Mouse (Mus musculus) E14TG2a.4 (cell line): Measurements from ENCODE around the gene Rbm38.

Experiments
- H3K27me3 ChIP-seq: 2 replicates; pipeline ENCODE4 v1.6.1; 2014; ENCODE audit warnings: low read length, control low read depth; ENCODE audit not compliant: insufficient read depth
- H3K36me3 ChIP-seq: 2 replicates; pipeline ENCODE4 v1.6.1; 2014; ENCODE audit warnings: low read length, control low read depth; ENCODE audit not compliant: insufficient read depth
- H3K4me1 ChIP-seq: replicated peaks from 2 replicates; pipeline ENCODE4 v1.6.1; 2014; ENCODE audit warnings: low read depth, low read length, control low read depth
- H3K4me3 ChIP-seq: replicated peaks from 2 replicates; pipeline ENCODE4 v1.5.1; 2014; ENCODE audit warnings: mild to moderate bottlenecking, low read length
- H3K9me3 ChIP-seq: 2 replicates; pipeline ENCODE4 v1.6.1; 2014; ENCODE audit warnings: low read length, control low read depth
- CTCF ChIP-seq: conservative IDR thresholded peaks from 2 replicates; pipeline ENCODE4 v1.5.1; 2014; ENCODE audit warnings: low read length
- NANOG ChIP-seq: IDR thresholded peaks from 2 replicates; pipeline ENCODE4 v1.6.1; 2014; ENCODE audit warnings: borderline replicate concordance, low read length, mixed read lengths
- POU5F1 ChIP-seq: IDR thresholded peaks from 2 replicates; pipeline ENCODE4 v1.6.1; 2014; ENCODE audit warnings: low read length, borderline replicate concordance

Gene Rbm38

DNA sequence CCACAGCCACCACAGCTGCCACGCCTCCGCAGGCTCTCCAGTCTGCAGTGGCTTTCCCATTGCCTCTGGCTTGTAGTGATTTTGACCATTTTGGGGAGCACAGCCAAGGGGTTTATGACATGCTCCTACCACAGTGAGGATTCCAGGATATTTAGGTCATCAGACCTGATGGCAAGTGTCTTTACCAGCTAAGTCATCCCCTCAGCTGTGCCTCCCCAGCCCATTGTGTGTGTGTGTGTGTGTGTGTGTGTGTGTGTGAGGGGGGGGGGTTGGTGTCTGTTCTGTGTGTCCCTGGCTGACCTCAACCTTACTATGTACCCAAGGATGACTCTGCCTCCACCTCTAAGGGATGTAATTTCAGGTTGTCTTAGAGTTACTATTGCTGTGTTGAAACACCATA is 44.6 kb downstream of the Rbm38 start:
- peaks cover 35% of the 10 kb centered on the region for H3K9me3 ChIP-seq
- no peaks in the 10 kb centered on the region for H3K36me3 ChIP-seq
- no peaks in the 10 kb centered on the region; the same call in 1 of the 2 replicates for H3K27me3 ChIP-seq
- no peak overlapping the region for H3K4me3 ChIP-seq
- peaks cover 14% of the 10 kb centered on the region; the same call in 1 of the 2 replicates for H3K4me1 ChIP-seq
- TF ChIP-seq CTCF (no peak), NANOG (no peak), POU5F1 (no peak)

DNA sequence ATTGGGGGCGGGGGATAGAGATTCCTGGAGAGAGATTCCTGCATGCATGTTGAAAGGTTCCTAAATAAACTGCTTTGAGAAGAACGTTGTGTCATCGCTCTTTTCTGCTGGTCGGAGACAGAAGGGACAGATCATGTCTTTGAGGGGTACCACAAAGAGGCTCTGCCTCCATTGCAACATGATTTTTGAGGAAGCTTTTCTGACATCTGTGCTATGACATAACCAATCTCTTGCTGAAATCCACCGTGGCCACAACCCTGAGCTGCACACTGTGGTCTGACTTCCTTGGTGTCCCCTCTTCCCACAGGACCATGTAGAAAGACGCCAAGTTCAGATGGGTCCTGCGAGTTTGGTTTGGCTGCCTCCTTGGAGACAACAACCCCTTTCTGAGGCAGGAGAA is 52.6 kb downstream of the Rbm38 start:
- TF ChIP-seq POU5F1: no peak
- no peak for TF ChIP-seq CTCF
- no peak for TF ChIP-seq NANOG
- no peaks in the 10 kb centered on the region for H3K36me3 ChIP-seq
- peaks cover 15% of the 10 kb centered on the region for H3K4me1 ChIP-seq
- no peaks in the 10 kb centered on the region for H3K27me3 ChIP-seq
- no peak overlapping the region for H3K4me3 ChIP-seq
- H3K9me3 ChIP-seq: peaks cover 31% of the 10 kb centered on the region

DNA sequence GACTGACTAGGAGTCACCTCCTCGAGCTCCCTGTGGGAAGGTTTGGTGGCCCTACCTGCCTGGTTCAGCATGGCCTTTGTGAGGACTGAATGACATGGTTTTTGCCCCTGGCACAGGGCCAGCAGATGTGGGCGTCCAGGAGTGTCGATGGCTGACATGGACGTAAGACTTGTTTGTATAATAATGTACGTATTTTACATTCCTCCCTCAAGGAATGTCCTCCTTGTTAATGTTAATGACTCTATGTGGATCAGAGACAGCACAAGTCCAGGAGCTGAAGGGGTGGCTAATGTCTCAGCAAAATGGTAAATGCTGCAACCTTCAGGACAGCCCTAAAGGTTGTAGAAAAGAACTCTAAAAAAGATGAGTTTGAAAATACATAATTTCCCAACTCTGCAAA is 53.4 kb downstream of the Rbm38 start:
- Histone ChIP-seq H3K4me1 (peaks cover 15% of the 10 kb centered on the region), H3K9me3 (peaks cover 23% of the 10 kb centered on the region), H3K4me3 (no peak overlapping the region), H3K36me3 (no peaks in the 10 kb centered on the region), H3K27me3 (no peaks in the 10 kb centered on the region)
- no peak for TF ChIP-seq CTCF
- no peak for TF ChIP-seq POU5F1
- TF ChIP-seq NANOG: no peak

DNA sequence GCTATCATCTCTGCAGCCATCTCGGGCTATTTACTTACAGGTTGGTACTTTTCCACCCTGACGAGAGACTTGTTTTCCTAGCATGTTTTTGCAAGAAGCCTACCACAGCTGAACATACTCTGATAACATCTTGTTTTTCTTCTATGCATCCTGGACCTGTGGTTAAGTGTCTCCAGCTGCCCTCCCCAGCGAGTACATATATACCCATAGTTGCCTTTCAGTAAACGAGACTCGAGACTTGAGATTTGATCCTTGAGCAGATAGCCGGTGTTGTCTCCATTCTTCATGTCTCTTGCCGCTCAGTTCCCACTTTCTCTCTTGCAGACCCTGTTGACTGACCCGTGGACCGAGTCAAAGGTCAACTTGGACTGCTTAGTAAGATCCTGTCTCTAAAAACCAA is 56.6 kb downstream of the Rbm38 start:
- H3K4me3 ChIP-seq: no peak overlapping the region
- TF ChIP-seq CTCF: no peak
- no peaks in the 10 kb centered on the region for H3K36me3 ChIP-seq
- H3K27me3 ChIP-seq: peaks cover 4% of the 10 kb centered on the region; the same call in 1 of the 2 replicates
- H3K9me3 ChIP-seq: peaks cover 17% of the 10 kb centered on the region
- peaks cover 28% of the 10 kb centered on the region for H3K4me1 ChIP-seq

DNA sequence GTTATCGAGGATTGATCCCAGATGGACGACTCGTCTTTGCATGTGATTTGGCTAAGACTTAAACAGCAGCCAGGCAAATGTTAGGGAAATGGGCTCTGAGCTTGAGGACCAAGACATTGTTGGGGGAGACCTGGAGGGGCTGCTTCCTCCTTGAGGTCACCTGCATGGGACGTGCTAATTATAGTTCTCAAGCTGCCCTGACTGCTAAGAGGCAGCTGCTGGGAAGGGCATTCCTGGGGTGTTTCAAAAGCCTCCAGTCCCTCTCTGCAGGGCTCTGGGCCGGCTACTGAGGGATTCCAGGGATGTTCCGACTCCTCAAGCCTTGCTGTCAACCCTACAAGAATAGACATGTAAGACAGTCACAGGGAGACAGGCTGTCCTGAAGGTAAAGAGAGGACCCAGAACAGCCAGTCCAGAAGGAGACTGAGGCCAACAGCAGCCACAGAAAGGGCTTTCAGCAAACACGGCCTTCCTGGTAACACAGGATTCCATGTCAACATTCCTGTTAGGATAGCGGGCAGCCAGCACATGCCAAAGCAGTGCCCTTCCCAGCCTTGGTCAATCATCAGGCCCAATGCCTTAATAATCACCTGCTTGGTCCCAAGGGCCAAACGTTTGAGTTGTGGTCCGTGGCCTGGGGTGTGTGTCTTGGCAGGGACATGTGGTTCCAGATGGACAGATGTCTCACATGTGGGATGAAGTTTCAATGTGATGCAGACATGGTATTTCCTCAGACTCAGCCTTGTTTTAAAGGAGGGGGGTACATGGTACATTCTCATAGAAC is 59.7 kb downstream of the Rbm38 start:
- Histone ChIP-seq H3K36me3 (no peaks in the 10 kb centered on the region), H3K27me3 (peaks cover 4% of the 10 kb centered on the region; the same call in 1 of the 2 replicates), H3K4me1 (peaks cover 36% of the 10 kb centered on the region), H3K9me3 (no peaks in the 10 kb centered on the region), H3K4me3 (peak overlapping the region; percentile 60)
- TF ChIP-seq NANOG (no peak), POU5F1 (no peak), CTCF (no peak)

DNA sequence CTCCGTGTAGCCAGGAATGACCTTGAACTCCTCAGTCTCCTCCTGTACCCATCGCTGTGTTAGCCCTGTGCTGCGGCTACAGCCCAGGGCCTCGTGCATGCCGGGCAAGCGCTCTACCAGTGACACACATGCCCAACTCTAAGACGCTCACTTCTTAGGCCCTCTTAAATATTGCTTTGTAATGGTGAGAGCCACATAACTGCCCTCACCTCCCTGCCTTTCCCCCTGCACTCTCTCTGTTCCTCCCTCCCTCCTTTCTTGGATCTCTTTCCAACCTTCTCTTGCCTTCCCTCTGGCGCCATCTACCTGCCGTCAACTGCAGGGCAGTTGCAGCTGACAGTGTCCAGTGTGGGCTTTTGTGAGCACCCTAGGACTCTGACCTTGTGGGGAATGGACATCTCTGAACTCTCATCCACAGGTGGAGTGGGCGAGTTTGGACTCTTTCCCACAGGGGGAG is 60.5 kb downstream of the Rbm38 start:
- Histone ChIP-seq H3K9me3 (no peaks in the 10 kb centered on the region), H3K36me3 (no peaks in the 10 kb centered on the region)
- TF ChIP-seq CTCF (peak; percentile 93), POU5F1 (no peak), NANOG (no peak)

DNA sequence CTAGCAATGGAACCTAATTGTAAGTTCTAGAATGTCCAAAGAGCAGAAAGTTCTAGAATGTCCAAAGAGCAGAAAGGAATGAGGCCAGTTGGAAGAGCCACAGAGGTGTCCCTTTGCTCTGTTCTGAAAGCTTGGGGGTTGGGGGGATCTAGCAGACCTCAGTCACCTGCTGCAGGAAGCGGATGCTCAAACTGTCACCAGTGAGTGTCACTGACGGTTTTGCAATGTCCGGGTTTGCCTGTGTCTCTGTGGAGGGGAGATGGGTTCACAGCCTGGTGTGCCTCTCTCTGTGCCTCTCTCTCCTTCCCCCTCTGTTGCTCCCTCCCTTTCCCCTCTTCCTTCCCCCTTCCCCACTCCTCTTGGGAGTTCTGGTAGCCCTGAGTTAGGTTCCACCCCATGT is 62.4 kb downstream of the Rbm38 start:
- no peaks in the 10 kb centered on the region for H3K9me3 ChIP-seq
- TF ChIP-seq CTCF: no peak
- no peak for TF ChIP-seq NANOG
- no peaks in the 10 kb centered on the region for H3K36me3 ChIP-seq
- H3K4me1 ChIP-seq: peaks cover 48% of the 10 kb centered on the region
- H3K4me3 ChIP-seq: peak overlapping the region; percentile 23; the same call in 1 of the 2 replicates
- H3K27me3 ChIP-seq: peaks cover 4% of the 10 kb centered on the region; the same call in 1 of the 2 replicates

More for the DNA sequence above, 60.5 kb downstream of the Rbm38 start:
- H3K27me3 ChIP-seq: peaks cover 4% of the 10 kb centered on the region; the same call in 1 of the 2 replicates
- H3K4me3 ChIP-seq: peak overlapping the region; percentile 60
- H3K4me1 ChIP-seq: peaks cover 45% of the 10 kb centered on the region

DNA sequence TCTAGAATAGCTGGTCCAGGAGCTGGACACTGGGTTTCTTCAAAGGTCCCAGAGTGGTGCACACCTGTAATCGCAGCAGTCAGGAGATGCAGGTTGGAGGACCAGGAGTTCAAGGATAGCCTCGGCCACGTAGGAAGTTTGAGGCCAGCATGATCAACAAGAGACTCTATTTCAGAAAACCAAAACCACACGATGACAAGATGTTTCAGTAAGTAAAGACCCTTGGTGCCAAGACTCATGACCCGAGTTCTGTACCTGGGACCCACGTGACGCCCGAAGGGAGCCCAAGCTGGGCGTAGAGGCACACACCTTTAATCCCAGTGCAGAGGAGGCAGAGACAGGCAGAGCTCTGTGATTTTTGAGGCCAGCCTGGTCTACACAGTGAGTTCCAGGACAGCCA is 62.8 kb downstream of the Rbm38 start:
- Histone ChIP-seq H3K27me3 (peaks cover 4% of the 10 kb centered on the region; the same call in 1 of the 2 replicates), H3K36me3 (no peaks in the 10 kb centered on the region), H3K4me1 (peaks cover 48% of the 10 kb centered on the region), H3K9me3 (no peaks in the 10 kb centered on the region), H3K4me3 (peak overlapping the region; percentile 23; the same call in 1 of the 2 replicates)
- TF ChIP-seq POU5F1 (no peak), CTCF (no peak)
